Mouse (Mus musculus) heart, adult 11 months (tissue): Measurements from ENCODE around the gene 1110008P14Rik.
"Not testable (repeated sequence)": the region's sequence is repeated elsewhere in the genome, so short reads cannot be mapped to it uniquely, and the experiment has no call there.

Experiments used
- DNase-seq: peaks from one replicate; pipeline ENCODE4 v3.0.0; 2022

The 1110008P14Rik gene

DNA sequence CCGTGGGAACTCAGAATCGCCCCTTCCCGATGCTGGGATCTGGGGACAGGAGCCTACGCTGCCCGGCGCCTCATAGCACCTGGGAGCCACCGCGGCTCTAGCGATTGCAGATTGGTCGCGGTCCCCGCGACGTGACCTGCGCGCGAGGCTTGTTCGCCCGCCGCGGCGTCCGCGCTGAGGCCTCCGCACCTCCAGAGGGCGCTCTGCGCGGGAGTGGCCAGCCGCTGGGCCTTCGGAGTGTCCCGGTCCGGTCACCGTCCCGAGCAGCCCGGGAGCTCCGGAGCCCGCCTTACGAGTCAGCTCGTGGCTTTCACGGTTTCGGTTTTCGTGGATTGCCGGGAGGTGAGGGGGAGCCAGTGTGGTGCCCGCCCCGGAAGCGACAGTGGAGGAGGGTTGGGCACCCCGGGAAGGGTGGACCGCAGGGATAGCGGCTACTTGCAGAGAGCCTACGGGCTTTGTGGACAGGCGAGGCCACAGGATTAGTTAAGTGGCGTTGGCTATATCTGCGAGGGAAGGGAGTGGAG, 18.9 kb downstream of the 1110008P14Rik start:
- DNase-seq = peak; percentile 100

DNA sequence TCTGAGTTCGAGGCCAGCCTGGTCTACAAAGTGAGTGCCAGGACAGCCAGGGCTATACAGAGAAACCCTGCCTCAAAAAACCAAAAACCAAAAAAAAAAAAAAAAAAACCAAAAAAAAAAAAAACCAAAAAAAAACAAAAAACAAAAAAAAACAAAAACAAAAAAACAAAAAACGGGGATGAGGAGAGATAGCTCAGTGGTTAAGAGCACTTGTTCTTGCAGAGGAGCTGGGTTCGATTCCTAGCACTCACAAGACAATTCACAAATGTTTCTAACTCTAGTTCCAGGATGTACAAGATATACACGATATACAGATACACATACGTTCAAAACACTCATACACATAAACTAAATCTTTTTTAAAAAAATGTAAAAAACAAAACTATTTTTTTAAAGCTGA, 19.5 kb downstream of the 1110008P14Rik start:
- not testable (repeated sequence) for DNase-seq

DNA sequence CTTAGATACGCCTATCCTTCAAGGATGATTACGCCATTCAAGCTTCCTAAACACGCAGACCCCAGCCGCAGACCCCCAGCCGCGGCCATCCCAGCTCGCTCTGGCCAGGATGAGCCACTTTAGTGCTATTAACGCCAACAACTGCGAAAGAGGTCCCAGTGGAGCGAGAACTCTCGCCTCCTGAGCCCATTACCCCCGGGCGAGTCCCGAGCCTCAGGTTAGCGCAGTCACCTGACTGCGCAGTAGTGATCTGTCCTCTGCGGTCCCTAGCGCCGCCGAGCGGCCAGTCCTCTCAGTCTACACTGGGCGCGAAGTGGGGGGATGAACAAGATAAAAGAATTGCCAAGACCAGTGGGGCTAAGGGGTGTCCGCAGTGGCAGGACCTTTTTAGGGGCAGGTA, 20.3 kb downstream of the 1110008P14Rik start:
- DNase-seq = peak; percentile 98

DNA sequence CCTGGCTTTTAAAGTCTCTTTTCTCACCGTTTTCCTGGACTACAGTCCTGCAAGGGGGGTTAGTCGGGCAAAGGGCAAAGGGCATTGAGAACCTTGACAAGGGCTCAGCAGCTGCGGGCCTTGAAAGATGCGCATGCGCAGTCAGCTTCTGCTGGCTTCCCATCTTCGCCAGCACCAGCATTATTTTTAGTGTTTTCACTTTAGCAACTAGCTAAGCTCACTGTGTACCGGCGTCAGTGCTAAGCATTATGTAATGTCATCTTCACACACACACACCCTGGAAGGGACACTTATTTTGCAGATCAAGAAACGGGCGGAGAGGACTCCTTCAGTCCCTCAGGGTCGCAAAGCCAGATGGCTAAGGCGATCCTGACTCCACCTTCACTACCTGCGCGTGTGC, 21.0 kb downstream of the 1110008P14Rik start:
- peak; percentile 99 for DNase-seq

DNA sequence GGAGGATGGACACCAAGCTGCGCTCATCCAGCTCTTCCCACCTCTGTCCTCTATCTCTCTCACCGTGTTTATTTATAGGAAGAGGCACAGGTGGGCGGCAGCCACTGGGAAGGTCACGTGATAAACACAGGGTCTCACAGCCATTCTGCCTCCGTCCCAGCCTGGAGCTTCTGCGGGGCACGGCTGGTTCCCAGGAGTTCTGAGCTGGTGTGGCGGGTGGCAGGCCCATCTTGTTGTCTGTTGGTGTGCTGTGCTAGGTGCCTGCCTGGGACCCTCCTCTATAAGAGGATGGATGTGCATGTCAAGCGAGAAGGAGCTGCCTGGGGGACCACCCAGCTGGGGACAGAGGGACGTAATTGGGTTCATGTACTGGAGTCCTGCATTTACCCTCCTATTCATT, 23.4 kb downstream of the 1110008P14Rik start:
- DNase-seq = peak; percentile 91

DNA sequence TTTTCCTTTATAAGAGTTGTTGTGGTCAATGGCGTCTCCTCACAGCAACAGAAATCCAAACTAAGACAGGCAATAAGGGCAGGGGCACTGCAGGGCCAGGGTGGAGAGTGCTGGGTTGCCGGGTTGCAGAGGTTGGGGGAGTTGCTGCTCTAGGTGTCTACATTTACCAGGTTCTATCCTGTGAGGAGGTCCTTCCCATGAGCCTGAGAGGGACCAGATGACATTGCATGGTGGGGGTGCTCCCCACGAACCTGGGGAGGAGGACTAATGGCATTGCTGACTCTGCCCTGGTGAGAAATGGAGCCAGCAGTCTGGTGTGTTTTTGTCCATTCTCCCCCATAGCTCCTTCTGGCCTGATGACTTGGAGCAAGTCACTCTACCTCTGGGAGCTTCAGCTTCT, 24.0 kb downstream of the 1110008P14Rik start:
- DNase-seq = peak; percentile 91

DNA sequence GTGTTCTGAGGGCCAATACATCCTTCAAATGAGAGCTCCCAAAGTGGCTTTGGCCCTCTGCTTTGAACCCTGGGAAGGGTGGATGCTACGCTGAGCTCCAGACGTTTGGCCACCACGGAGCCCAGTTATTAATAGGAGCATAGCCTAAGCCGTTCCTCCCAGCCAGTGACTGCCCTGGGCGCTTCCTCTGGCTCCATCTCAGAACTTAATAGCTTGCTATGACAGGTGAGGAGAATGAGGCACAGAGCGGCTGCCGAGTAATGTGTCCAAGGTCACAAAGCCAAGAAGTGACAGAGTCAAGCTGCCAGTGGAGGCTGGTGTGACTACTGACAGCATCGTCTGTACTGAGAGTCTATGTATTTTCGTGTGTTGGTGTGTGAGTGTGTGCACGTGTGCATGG, 25.5 kb downstream of the 1110008P14Rik start:
- no peak for DNase-seq

DNA sequence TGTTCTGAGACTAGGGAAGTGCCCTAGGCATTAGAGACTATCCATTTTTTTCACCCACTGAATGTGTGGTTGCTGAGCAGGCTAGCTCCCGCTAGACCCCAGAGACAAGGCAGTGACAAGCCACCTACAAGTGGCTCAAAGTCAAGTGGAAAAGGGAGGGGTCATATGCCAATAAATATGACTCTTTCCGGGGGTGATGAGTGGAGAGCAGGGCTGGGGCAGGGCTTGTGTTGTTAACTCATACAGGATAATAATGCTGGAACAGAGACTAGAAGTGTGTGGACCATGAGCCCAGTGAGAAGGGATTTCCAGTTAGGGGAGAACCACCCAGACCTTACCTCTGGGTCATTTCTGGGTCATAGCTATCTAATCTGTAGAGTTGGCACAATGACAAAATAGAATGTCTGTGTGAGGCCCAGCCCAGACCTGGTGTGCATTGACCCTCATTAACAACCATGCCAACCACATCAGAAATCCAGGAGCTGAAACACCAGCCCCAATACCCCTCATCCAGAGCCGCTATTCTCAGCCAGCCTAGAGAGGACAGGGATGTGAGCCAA, 27.3 kb downstream of the 1110008P14Rik start:
- no peak for DNase-seq

DNA sequence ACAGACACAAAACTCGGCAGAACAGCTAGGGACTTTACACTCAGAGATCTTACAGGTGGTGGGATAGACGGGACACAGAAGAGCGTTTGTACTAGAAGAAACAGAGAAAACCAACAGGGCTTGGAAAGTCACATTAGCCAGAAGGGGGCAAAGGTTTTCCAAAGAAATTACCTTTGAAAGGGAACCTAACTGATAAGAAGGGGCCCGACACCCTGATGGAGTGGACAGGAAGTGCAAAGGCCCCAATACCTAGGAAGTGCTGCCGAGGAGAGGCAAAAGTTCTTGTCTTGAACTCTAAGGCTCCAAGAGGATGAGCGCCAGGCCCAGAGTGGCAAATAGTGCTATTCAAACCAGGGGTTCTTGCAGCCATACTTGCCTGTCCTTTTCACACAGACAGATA, 27.9 kb downstream of the 1110008P14Rik start:
- DNase-seq = peak; percentile 91

DNA sequence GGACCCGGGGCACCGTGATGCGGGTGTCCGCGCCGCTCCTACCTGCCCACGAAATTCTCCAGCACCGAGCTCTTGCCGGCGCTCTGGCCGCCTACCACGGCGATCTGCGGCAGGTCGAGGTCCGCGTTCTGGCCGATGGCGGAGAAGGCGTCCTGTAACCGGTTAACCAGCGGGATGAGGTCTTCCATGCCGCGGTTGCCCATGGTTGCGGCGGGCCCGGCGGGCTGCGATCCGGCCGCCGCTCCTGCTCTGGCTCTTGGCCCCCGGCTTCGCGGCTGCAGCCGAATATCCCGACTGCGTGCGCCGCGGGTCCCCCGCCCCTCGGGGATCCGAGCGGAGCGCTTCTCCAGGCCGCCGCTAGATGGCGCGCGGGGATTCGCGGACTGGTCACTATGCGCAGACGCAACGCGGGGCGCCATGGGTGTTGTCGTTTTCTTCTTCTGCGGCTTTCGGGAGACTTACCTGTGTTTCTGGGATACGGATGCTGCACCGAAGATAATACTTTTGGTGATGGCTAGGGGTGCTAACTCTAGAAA, 28.7 kb downstream of the 1110008P14Rik start, which contains the start of gene Dnm1:
Gene Dnm1 (minus strand): TSS at position 332 of the 536 bp plus-strand sequence.
- DNase-seq = peak; percentile 99

DNA sequence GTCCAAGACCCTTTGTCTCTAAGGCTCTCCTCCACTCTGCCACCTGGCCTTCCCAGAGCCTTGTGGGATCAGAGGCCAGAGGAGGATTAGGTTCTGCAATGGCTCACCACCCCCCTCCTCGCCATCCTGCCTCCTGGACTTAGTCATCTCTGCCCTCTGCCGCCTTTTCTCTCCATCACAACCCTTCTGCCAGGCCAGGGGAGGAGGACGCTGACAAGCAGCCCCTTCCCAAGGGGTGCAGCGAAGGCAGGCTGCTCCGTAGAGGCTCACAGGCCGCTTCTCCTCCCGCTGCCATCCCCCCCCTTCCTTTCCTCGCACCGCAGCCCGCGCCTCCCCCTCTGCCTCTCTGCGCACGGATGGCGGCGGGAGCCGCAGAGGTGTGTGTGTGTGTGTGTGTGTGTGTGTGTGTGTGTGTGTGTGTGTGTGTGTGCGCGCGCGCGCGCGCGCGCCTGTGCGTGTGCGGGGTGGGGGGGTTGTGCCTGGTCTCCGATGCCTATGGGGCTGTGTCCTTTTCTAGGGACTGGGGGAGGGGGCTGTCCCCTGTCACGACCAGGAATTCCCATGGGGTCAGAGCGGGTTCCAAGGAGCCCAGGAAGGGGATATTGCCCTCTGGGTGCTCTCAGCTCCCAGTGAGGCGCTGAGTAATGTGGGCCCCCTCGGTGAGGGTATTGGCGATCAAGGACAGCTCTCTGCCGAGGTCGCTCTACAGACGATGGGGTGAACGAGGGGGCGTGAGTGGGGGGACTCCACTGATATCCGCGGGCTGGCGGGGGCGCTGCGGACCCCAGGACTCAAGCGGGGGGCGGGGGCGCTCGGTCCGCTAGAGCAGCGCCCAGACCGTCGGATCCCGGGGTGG, 29.4 kb downstream of the 1110008P14Rik start, which contains the start of gene Ciz1:
Gene Ciz1 (plus strand): TSS at position 177 of the 856 bp plus-strand sequence.
- peak; percentile 96 for DNase-seq

DNA sequence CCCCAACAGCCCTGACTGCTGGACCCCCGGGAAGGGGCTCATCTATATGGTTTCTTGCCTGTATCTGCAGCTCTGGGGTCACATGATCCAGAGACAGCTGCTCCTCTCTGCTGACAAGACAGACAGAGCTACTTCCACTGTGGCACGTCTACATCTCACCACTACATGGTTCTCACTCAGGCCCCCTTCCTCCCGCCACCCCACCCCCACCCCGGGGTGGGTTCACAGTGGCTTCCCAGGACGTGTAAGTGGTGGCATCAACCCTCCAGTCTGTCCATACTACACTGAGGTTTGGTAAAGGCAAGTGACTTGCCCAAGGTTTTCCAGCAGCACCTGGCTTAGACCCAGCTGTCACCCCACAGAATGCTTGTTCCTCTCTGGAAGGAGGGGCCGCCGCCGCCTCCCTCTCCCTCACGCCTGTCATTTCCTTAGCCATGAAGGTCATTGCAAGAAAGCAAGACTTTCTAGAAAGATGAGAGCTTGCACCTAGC, 30.2 kb downstream of the 1110008P14Rik start:
- DNase-seq = no peak

DNA sequence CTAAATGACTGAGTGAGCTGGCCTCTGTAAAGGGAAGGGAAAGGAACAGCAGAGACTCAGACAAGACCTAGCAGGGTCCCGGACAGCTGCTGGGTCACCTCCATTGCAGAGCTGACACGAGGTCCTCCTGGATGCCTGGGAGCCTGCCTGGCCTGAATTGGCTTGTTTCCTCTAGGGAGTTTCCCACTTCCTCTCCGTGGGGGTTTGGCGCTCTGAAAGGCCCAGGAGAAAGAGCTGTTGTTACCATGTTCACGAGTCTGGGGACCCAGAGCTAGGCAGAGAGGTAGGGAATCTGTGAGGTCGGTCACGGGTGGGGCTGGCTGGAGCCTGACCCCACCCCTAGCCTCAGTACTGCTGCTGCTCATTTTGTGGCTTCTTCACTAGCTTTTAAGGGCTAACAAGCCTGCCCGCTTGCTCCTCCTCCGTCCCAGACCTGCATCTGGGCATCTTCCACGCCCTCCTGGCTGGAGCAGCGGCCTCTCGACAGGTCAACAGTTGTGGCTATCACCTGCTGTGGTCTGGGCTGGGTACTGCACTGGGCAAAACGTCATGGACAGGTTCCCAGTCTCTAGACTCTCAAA, 31.2 kb downstream of the 1110008P14Rik start:
- DNase-seq = peak; percentile 95

DNA sequence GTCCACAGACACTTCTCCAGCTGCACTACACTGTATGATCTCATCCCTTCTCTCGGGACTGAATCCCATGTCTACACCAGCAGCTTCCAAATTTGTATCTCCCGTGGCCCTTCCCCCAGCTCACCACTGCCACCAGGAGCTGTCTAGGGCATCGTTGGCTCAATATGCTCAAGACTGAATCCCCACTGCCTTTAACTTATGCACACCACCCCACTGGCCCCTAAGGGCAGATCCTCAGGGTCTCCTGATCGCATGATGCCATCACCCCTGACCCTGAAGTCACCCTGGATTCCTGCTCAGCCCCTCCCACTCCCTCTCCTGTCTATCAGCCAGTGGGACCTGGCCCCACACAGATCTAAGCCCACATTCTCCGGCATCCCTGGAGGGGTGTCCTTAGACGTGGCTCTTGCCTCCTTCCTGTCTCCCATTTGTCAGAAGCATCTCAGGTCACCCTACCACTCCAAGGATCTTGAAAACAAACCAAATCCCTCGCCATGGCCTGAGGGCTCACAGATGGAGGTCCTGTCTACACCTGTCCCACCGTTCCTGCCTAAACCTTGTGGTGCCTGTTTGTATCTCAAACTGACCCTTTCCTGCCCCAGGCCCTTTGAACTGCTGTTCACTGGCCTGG, 32.0 kb downstream of the 1110008P14Rik start:
- no peak for DNase-seq

DNA sequence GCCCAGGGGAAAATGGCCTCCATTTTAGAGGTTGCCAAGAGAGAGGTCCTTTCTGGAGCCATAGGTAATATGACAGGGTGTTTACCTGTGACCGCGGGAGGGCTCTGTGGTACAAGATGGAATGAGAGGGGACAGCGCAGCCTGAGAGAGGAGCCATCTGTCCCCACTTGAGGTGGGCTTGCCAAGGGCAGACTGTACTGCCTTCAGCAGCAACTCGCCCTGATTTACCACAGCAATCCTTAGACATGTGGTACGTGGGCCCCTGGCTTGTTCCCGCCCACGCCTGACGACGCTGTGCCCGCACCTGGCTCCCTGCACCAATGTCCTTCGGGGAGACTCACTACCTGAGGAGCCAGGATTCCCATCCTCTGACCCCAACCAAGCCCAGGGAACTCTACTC, 33.4 kb downstream of the 1110008P14Rik start:
- DNase-seq = no peak

DNA sequence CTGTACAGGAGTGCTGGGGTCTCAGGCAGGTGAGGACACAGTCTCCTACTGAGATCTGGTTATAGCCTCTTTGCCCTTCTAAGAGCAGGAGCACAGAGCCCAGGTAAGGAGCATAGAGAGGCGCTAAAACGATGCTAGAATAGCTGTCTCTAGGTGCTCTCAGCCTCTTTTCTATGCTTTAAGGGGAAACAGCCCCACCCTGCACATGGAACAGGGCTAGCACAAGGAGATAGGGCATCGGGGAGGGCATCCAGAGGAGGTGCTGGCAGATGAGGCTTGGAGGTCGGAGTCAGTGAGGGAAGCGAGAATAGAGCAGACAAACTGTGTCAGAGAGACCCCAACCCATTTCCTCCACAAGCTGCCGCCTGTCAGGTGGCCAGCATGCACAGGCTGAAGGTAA, 34.7 kb downstream of the 1110008P14Rik start:
- no peak for DNase-seq

DNA sequence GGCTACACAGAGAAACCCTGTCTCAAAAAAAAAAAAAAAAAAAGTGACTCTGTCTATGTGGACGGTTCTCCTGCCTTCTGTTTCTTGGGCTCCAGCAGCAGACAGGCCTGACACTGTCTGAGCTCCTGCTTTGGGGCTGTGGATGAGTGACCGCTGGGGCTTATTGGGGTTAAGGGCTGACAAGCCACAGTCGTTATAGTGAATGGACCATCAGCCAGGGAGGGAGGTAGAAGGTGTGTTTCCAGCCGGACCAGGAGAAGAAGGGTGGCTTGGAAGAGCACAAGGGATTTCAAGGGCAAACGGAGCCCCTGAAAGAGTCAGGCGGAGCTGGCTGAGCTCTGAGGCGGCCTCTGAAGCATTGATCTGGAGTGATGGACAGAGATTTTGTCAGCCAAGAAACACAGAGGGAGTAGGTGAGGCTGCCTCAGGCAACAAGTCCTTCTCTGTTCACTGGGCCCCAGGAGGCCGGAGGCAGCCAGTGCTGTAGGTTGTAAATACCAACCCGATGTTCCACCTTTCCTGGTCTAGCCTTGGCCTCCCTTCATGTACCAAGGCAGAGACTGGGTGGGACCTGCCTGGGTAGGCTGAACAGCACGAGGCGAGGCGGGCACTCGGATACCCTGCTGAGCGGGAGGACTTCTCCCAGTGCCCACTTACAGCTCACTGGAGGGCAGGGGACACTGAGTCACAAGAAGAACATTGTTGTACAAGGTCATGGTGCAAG, 37.0 kb downstream of the 1110008P14Rik start:
- no peak for DNase-seq

DNA sequence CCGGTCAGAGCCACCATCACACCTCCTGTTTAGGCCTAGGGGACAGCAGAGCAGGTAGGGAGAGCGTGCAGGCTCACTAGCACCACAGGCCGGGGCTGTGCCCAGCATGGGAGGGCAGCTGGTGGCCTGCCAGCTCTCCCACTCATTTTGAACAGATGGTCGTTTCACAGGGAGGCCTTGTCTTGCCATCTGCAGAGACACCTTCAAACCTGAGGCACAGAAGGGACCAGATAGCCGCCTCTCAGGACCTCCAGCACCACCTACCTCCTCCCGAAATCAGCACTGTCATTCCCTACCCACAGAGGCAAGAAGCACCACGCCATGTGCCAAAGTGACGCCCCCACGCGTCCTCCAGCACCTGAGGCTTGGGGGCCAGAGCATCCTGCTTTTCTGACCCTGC, 37.7 kb downstream of the 1110008P14Rik start:
- DNase-seq = no peak

DNA sequence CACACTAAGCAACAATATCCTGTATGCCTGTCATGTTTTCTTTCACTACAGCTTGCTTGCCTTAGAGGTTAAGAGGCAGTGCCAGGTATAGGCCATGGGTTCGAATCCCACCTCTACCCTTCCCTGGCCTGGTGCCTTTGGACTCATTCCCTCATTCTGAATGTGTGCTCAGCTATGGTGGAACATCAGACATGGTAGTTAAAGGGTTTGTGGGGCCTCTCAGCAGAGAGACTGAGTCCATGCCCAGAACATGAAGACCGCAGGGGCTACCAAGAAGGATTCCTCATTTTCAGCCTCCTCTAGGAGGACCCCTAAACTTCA, 38.4 kb downstream of the 1110008P14Rik start:
- no peak for DNase-seq

DNA sequence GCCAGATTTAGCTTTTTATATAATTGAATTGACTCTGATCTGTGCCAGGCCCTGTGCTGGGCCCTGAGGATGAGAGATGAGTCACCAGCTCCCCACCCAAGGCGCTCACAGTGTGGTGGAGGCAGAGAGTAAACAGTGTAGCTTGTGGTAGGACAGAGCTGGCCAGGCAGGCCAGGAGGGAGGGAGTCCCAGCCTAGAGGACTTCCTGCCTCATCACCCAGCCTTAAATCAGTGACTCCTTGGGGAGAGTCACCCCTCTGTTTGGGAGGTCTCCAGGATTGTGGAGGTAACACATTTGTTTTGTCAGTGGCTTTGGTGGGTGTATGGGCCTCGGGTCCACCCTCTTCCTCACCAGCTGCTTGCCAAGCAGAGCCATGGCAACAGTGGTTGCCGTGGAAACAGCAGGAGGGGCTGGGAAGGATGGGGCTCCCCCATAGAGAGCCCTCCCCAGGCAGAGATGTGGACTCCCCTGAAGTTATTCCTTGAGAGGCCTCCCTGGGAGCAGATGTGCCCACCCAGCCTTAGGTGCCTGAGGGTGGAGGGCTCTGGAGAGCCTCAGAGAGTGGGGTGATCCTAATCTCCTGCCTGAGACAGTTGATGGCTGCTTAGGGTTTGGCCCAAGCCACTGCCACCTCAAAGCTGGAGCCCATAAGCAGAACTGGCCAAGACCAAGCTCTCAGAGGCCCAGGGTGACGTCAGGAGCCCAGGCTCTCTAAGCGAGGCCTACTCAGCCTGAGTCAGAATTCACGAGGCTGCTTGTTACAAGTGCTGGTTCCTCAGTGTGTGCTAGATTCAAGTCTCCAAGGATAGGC, 39.0 kb downstream of the 1110008P14Rik start:
- DNase-seq = peak; percentile 99

DNA sequence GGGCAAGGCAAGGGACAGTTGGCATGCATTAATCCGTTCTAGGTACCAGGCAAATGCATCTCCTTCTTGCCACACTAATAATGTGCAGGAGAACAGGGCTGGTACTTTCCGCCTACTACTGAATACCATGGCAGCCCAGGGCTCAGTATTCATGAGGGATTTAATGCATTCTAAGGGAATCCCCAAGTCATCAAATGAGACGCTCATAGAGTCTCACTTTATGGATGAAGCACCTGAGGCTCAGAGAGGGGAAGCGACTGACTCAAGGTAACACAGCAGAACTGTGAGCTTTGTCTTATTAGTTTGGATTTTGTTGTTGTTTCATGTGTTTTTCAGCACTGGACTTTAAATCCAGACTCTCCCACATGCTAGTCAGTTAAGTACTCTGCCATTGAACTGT, 39.7 kb downstream of the 1110008P14Rik start:
- no peak for DNase-seq

DNA sequence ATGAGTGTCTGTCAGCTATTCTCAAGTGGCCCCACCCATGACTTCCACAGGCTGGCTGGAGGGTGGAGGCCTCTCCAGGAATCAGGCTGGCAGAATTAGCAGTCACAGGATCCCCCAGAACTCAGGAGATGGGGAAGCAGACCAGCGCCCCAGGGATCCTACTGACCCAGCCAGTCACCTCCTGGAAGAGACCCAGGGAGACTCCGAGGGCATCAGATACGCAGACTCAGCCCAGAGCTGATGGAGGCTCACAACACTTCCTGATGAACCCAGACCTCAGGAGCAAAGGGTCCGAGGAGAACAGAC, 40.2 kb downstream of the 1110008P14Rik start:
- peak; percentile 96 for DNase-seq
